ENCODE assay signal across 14 mouse cellular contexts in the genomic region with DNA sequence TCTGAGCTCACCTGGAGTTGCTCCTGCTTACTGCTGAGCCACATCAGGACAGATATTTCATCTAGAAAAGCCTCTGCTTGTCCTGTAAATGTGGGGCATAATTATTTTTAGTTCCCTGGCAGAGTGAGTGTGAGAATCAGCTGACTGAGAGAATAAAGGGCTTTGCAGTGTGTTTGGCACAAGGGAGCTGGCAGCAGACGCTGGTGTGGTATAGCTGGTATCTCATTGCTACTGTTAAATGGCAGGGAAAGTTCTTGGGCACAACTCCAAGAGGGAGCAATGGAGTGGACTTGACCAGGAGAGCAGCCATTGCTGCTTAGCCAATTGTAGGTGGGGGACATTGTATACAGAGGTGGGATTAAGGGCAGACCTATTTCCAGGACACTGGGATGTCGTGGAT.
DNase-seq lines count a peak whose midpoint lies in the region; ATAC-seq and TF ChIP-seq lines count a peak whose summit lies in the region.
"Had no signal": no experiment of that assay in that cellular context is flagged by ENCODE, and none has a peak within 500 bp of the region (broad histone marks: within the 10 kb centered on the region; RNA-seq: fewer than 3 reads in every experiment).

No protein-coding gene starts in this region.

- no peaks in the 10 kb centered on the region for H3K27me3 ChIP-seq in heart, embryonic 12.5 days (replicated peaks)
- H3K27me3 ChIP-seq in stomach, postnatal 0 days (ENCODE audit: control insufficient read depth, insufficient read depth, low read length) = no peaks in the 10 kb centered on the region
- H3K27me3 ChIP-seq in intestine, embryonic 15.5 days (replicated peaks) = no peaks in the 10 kb centered on the region
- H3K27me3 ChIP-seq: megakaryocyte, embryonic 14.5 days; neural tube, embryonic 12.5 days had no signal

- no peak overlapping the region for H3K27ac ChIP-seq in heart, embryonic 12.5 days (ENCODE audit: poor library complexity, severe bottlenecking)
- H3K27ac ChIP-seq in stomach, postnatal 0 days (replicated peaks) = no peak overlapping the region
- no peak overlapping the region for H3K27ac ChIP-seq in intestine, embryonic 15.5 days
- H3K27ac ChIP-seq: embryonic facial prominence, embryonic 10.5 days; neural tube, embryonic 12.5 days had no signal

- no peaks in the 10 kb centered on the region for H3K9me3 ChIP-seq in heart, embryonic 12.5 days (replicated peaks)
- no peaks in the 10 kb centered on the region for H3K9me3 ChIP-seq in stomach, postnatal 0 days (ENCODE audit: control insufficient read depth, low read length)
- no peaks in the 10 kb centered on the region for H3K9me3 ChIP-seq in intestine, embryonic 15.5 days
- H3K9me3 ChIP-seq: embryonic facial prominence, embryonic 10.5 days; megakaryocyte, embryonic 14.5 days; neural tube, embryonic 12.5 days had no signal

- no peak for TF ChIP-seq CTCF in stomach, postnatal 0 days (IDR thresholded peaks at IDR 0.05; ENCODE audit: low read depth)

- 82% methylated on average over 2 of the region's 2 CpGs for WGBS in heart, embryonic 12.5 days
- WGBS in stomach, postnatal 0 days = 59% methylated on average over 2 of the region's 2 CpGs
- 76% methylated on average over 2 of the region's 2 CpGs for WGBS in intestine, embryonic 15.5 days

- no peak overlapping the region for H3K4me3 ChIP-seq in heart, embryonic 12.5 days
- H3K4me3 ChIP-seq in stomach, postnatal 0 days (ENCODE audit: low read depth, low read length) = no peak overlapping the region
- H3K4me3 ChIP-seq in intestine, embryonic 15.5 days (replicated peaks) = no peak overlapping the region
- H3K4me3 ChIP-seq: embryonic facial prominence, embryonic 10.5 days; megakaryocyte, embryonic 14.5 days; neural tube, embryonic 12.5 days had no signal

- no peaks in the 10 kb centered on the region for H3K4me1 ChIP-seq in heart, embryonic 12.5 days (replicated peaks)
- no peaks in the 10 kb centered on the region for H3K4me1 ChIP-seq in stomach, postnatal 0 days (replicated peaks; ENCODE audit: control insufficient read depth, insufficient read depth)
- no peaks in the 10 kb centered on the region for H3K4me1 ChIP-seq in intestine, embryonic 15.5 days (replicated peaks)
- H3K4me1 ChIP-seq: megakaryocyte, embryonic 14.5 days had no signal

- H3K4me2 ChIP-seq in heart, embryonic 12.5 days = no peak overlapping the region
- H3K4me2 ChIP-seq in stomach, postnatal 0 days (replicated peaks; ENCODE audit: low read depth) = no peak overlapping the region
- H3K4me2 ChIP-seq in intestine, embryonic 15.5 days (replicated peaks) = no peak overlapping the region
- H3K4me2 ChIP-seq: neural tube, embryonic 12.5 days had no signal

- H3K9ac ChIP-seq in heart, embryonic 12.5 days = no peak overlapping the region
- no peak overlapping the region for H3K9ac ChIP-seq in stomach, postnatal 0 days (ENCODE audit: low read length)
- H3K9ac ChIP-seq in intestine, embryonic 15.5 days = no peak overlapping the region
- H3K9ac ChIP-seq: neural tube, embryonic 12.5 days had no signal

- no peak for TF ChIP-seq EP300 in stomach, postnatal 0 days (optimal IDR thresholded peaks at IDR 0.05)

- no peaks in the 10 kb centered on the region for H3K36me3 ChIP-seq in heart, embryonic 12.5 days
- H3K36me3 ChIP-seq in stomach, postnatal 0 days (ENCODE audit: control insufficient read depth, insufficient read depth, low read length) = no peaks in the 10 kb centered on the region
- H3K36me3 ChIP-seq in intestine, embryonic 15.5 days = no peaks in the 10 kb centered on the region
- H3K36me3 ChIP-seq: embryonic facial prominence, embryonic 10.5 days; neural tube, embryonic 12.5 days had no signal

- no peak for ATAC-seq in heart, embryonic 12.5 days (ENCODE audit: insufficient number of reproducible peaks, low FRiP score)
- ATAC-seq in stomach, postnatal 0 days (ENCODE audit: low FRiP score, low TSS enrichment) = no peak
- ATAC-seq in intestine, embryonic 15.5 days = no peak

- peak; percentile 90 for DNase-seq in heart, adult 11 months
- DNase-seq in right cerebral cortex, adult 2 months (ENCODE audit: low spot score in 2 of 2) = peak; percentile 60 to 61
- no peak for DNase-seq in right cerebral cortex, postnatal 14 days
- peak; percentile 15 to 61 for DNase-seq in left cerebral cortex, adult 8-10 months (ENCODE audit: low spot score in 2 of 2)
- no peak for DNase-seq in stomach, postnatal 0 days (ENCODE audit: low spot score)
- DNase-seq in thymus, postnatal 0 days (ENCODE audit: low spot score) = no peak
- DNase-seq: kidney, adult 2 months; lung, adult 2 months; thymus, postnatal 14 days had no signal

Comparison
In these comparisons a context has a peak if more than half of its experiments do, and no peak if none do; other contexts are left out.
1. DNase-seq: peak in heart, adult 11 months (single experiment), right cerebral cortex, adult 2 months (2 of 2) and left cerebral cortex, adult 8-10 months (2 of 2); none in right cerebral cortex, postnatal 14 days (single experiment), stomach, postnatal 0 days (single experiment) and thymus, postnatal 0 days (single experiment).